Mouse (Mus musculus) brown adipose tissue, adult 24 weeks (tissue): ENCODE results near the gene Fam181a. TPM values are rescaled to one million over a fixed set of nuclear protein-coding genes. Genes with fewer than 3 reads are reported as not detected.

Source experiments
- H3K27ac ChIP-seq: fragments of 200-500 bp; replicated peaks from 2 replicates; pipeline ENCODE4 v1.5.1; 2012; ENCODE audit warnings: low read depth, mild to moderate bottlenecking, low read length
- H3K4me1 ChIP-seq: fragments of 200-500 bp; 2 replicates; pipeline ENCODE4 v1.6.1; 2012; ENCODE audit warnings: low read length, mixed read lengths; ENCODE audit not compliant: control insufficient read depth, insufficient read depth, insufficient read length
- H3K4me3 ChIP-seq: fragments of 200-500 bp; 2 replicates; pipeline ENCODE4 v1.5.1; 2012; ENCODE audit warnings: low read depth, mild to moderate bottlenecking, low read length, moderate library complexity; ENCODE audit not compliant: insufficient read depth
- polyA plus RNA-seq: library from polyadenylated mRNA; stranded (reverse); fragments of >200 nt; gene quantifications from 2 replicates; pipeline ENCODE4 v1.2.4, GENCODE M21; 2012; ENCODE audit not compliant: missing spikeins, insufficient read depth, insufficient read length

The Fam181a gene
- polyA plus RNA-seq, 1 experiment, result not detected

- Histone ChIP-seq H3K27ac (no peak overlapping the region), H3K4me3 (no peak overlapping the region), H3K4me1 (no peaks in the 10 kb centered on the region)
These were observed 50.0 kb downstream of the Fam181a start for GRCm38 (mm10) chr12:103360812-103361211.

GRCm38 (mm10) chr12:103361539-103362307 lies 50.9 kb downstream of the Fam181a start:
- no peak overlapping the region for H3K27ac ChIP-seq
- H3K4me1 ChIP-seq, result no peaks in the 10 kb centered on the region
- H3K4me3 ChIP-seq, result no peak overlapping the region

GRCm38 (mm10) chr12:103362336-103362735 lies 51.6 kb downstream of the Fam181a start:
- Histone ChIP-seq H3K4me1 (no peaks in the 10 kb centered on the region), H3K27ac (no peak overlapping the region), H3K4me3 (no peak overlapping the region)

Other genes with a start within 250 kb of the Fam181a start
- not detected in 2 replicates for gene Prima1, start 68.8 kb upstream of the Fam181a start, polyA plus RNA-seq
- 2.5 and 7.8 TPM in 2 replicates for gene Asb2, start 45.0 kb downstream of the Fam181a start, polyA plus RNA-seq
- 0.75 and 2.2 TPM in 2 replicates for gene Otub2, start 77.7 kb downstream of the Fam181a start, polyA plus RNA-seq
- gene 9330161L09Rik, start 96.8 kb downstream of the Fam181a start, polyA plus RNA-seq, result 1.2 TPM in 1 of 2 replicates, not detected in the other
- gene Ddx24, start 114.9 kb downstream of the Fam181a start, polyA plus RNA-seq, result 47.9 and 50.2 TPM in 2 replicates
- 2,121 and 2,899 TPM in 2 replicates for gene Ifi27, start 123.2 kb downstream of the Fam181a start, polyA plus RNA-seq
- gene Ifi27l2a, start 132.7 kb downstream of the Fam181a start, polyA plus RNA-seq, result 1,113 and 2,189 TPM in 2 replicates
- gene Ifi27l2b, start 146.2 kb downstream of the Fam181a start, polyA plus RNA-seq, result not detected in 2 replicates
- 1.0 and 3.8 TPM in 2 replicates for gene Ppp4r4, start 221.3 kb downstream of the Fam181a start, polyA plus RNA-seq